Mouse (Mus musculus) CH12.LX (cell line): ENCODE measurements around the gene Tcirg1.

Experiments used
- CTCF ChIP-seq, 2 experiments: IDR thresholded peaks in 1 of 2; conservative IDR thresholded peaks in 1 of 2; 2 replicates each; pipeline ENCODE4 v1.5.1; 2011 to 2012; ENCODE audit warnings: low read depth in 2 of 2, low read length in 2 of 2, improper control_type of control experiment in 1 of 2, inconsistent platforms in 1 of 2, mild to moderate bottlenecking in 1 of 2, moderate library complexity in 1 of 2
- E2F4 ChIP-seq: IDR thresholded peaks from 2 replicates; pipeline ENCODE4 v1.6.1; 2011; ENCODE audit warnings: low read depth, low read length, improper control_type of control experiment; ENCODE audit not compliant: insufficient replicate concordance

GRCm38 (mm10) chr19:3903648-3904362 lies 3.1 kb downstream of the Tcirg1 start:
- no peak for TF ChIP-seq CTCF (conservative IDR thresholded peaks at IDR 0.05 in 1 of 2, IDR thresholded peaks at IDR 0.05 in 1 of 2; ENCODE audit: low read depth in 2 of 2, low read length in 2 of 2)
- TF ChIP-seq E2F4, result no peak
